Mouse (Mus musculus) right cerebral cortex, postnatal 25 days (tissue): ENCODE measurements around the gene Szrd1.
"Not testable (repeated sequence)": the region's sequence is repeated elsewhere in the genome, so short reads cannot be mapped to it uniquely, and the experiment has no call there.

Experiments used
- DNase-seq: peaks from one replicate; pipeline ENCODE4 v3.0.0; 2022

Szrd1 gene

GRCm38 (mm10) chr4:141147112-141148008 lies 7.8 kb upstream of the Szrd1 start, which contains the start of gene Fbxo42:
Gene Fbxo42 (plus strand): TSS chr4:141147913.
- peak; percentile 96 for DNase-seq

DNA sequence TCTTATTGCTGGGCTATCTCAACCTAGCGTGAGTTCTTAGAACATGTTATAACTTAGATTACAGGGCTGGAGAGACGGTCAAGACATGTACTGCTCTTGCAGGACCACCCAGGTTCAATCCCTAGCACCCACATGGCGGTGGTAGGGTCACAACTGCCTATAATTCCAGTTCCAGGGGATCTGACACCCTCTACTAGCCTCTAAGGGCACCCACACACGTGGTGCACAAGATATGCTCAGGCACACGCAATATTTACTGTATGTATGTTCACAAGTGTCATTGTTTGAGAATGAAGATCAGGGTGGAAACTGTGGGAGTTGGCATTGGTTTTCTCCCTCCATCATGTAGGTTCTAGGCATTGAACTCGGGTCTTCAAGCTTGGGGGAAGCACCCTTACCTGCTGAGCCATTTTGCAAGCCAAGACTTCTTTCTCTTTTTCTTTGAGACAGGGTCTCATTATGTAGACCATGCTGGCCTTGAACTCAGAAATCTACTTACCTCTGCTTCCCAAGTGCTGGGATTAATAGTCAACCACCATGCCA lies 7.0 kb upstream of the Szrd1 start:
- DNase-seq = no peak

- not testable (repeated sequence) for DNase-seq
These were observed 5.5 kb upstream of the Szrd1 start for GRCm38 (mm10) chr4:141145124-141145523.

DNA sequence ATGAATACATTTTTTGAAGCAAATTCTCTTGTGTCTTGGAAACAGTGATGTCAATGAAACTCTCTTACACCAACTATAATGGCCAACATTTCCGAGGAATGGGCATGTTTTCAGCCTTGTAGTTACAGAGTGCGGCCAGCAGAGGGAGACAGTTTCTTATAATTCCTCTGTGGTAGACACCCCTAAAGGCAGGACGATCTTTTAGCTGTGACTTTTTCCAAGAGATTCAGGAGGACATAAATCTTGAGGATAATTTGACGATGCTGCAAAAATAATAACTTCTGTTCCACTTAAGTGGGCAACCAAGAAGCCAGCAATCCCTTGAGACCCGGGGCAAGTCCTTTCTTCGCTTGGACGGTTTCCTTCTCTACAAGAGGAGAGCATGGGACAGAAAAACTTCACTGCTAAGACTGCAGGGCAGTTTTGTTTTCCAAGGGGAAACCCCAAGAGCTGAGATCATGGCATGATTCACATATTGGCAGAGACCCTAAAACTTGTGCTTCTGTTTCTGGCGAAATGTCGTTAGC lies 2.8 kb upstream of the Szrd1 start:
- peak; percentile 72 for DNase-seq

DNA sequence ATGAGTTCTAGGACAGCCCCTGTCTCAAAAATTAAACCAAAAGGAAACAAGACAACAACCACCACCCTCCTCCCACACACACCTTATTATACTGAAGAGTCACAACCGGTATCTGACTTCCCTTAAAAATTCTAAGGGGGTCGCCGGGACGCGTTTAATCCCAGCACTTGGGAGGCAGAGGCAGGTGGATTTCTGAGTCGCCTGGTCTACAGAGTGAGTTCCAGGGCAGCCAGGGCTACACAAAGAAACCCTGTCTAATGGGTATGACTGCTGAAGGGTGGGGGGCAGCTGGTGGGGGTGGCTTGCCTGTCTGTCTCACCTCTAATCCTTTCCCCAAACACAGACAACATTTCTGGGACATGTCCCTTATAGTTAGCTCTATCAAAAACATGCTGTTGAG lies 1.4 kb upstream of the Szrd1 start:
- no peak for DNase-seq

GRCm38 (mm10) chr4:141140354-141140753 lies 779 bp upstream of the Szrd1 start:
- not testable (repeated sequence) for DNase-seq

DNA sequence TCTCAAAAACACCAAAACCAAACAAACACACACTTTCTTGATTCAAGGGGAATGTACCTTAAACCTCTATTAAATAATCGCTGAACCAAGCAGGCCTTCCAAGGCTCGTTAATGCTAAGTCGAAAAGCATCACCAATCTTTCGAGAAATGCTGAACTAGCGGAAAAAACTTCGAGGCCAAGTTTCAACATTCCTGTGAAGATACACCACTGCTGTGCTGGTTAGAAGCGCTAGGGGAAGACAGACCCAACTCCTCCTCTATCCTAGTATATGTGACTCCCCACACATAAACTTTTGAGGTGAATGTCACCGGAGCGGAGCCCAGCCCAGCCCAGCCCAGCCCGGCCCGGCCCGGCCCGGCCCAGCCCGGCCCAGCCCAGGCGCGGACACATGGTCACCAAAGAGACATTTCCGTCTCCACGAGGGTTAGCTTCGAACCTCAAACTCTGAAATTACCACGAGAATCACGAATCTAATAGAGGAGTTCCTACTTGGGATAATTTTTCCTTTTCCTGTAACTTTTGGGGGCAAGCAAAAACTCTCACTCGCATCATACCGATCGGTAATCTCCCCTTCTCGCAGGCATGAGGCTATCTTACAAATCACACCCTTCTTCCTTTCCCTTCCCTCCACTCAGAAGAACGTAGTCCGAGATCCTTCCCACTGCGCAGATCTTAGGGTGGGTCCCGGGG lies 1.0 kb downstream of the Szrd1 start:
- DNase-seq = no peak

DNA sequence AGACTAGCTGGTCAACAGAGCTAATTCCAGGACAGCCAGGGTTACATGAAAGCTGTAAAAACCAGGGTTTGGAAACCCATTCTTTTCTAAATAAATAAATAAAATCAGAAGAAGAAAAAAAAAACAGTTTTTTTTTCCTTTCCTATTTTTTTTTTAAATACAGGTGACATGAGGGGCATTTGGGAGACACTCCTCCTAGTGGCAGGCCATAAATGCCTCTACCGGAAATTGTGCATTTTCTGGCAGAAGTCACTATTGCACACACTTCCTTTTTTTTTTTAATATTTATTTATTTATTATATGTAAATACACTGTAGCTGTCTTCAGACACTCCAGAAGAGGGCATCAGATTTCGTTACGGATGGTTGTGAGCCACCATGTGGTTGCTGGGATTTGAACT lies 1.8 kb downstream of the Szrd1 start:
- DNase-seq = not testable (repeated sequence)

DNA sequence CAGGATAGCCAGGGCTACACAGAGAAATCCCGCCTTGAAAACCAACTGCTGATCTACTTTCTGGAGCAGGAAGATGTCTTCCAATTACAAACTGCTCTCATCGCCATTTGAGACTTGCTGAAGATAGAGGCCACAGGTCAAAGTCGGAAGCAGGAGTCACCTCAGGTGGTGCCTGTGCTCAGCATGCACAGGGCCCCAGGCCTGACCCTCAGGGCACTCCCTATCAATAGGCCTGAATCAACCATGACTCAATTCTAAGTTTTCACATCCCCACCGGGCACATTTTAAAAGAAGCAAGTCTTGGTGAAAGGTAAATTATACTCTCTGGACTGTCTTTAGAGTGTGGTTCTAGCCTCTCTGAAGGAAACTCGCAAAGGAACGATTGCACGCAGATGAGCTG lies 3.4 kb downstream of the Szrd1 start:
- DNase-seq = no peak

- DNase-seq = no peak
These were observed 4.6 kb downstream of the Szrd1 start for GRCm38 (mm10) chr4:141134751-141135530.

DNA sequence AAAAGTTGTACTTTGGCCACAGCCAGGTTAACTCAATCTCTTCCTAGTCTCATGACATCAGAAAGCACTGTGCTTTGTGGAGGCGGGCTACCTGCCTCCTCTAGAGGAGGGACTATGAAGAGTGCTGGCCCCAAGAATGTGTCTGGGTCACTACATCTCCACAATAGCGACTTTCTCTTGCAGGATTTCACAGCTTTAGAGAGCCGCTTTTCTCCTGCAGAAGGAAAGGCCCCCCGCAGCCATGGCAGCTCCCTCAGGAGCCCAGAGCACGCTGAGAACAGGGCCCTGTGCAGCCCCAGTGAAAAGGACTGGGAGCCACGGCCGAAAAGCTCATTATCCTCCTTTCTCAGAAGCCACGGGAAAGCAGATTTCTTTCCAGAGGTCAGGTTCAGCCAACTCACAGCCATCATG lies 5.5 kb downstream of the Szrd1 start:
- no peak for DNase-seq

- no peak for DNase-seq
These were observed 6.3 kb downstream of the Szrd1 start for GRCm38 (mm10) chr4:141133227-141133626.

DNA sequence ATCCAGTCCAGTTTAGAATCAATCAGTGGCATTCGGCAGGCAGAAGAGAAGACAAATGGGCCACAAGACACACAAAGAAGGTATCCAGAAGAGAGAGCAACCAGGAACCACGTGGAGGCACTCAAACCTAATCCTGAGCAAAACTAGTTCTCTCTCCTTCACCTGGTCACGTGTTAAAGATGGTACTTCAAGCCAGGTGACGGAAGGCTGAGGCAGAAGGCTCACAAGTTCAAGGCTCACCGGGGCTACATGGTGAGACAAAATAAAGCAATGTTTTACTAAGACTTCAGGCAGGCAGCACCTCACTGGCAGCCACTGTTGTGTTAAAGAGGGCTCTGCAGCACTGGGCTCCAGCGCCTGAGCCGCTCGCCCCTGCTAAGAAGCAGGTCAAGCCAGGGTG lies 7.4 kb downstream of the Szrd1 start:
- DNase-seq = no peak

- no peak for DNase-seq
These were observed 8.0 kb downstream of the Szrd1 start for GRCm38 (mm10) chr4:141131531-141132061.

- no peak for DNase-seq
These were observed 8.8 kb downstream of the Szrd1 start for GRCm38 (mm10) chr4:141130704-141131342.

GRCm38 (mm10) chr4:141129190-141129710 lies 10.3 kb downstream of the Szrd1 start:
- no peak for DNase-seq

GRCm38 (mm10) chr4:141123065-141123464 lies 16.5 kb downstream of the Szrd1 start:
- no peak for DNase-seq

DNA sequence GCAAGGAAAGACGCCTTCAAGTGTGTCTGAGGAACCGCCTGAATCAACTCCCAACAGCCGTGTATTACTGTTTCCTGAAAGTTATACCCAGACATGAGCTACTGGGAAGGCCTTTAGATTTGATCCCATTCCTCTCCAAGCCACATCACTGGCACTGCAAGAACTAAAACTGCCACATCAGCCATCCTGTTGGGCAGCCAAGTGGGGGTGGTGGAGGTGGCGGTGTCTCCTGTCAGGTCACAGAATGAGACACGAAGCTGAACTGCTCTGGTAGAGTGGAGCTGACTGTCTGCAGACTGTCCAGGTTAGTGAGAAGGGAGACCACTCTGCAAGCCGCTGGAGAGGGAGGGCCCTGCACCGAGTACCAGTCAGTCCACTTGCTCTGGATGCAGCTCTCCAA lies 16.9 kb downstream of the Szrd1 start:
- DNase-seq = no peak

DNA sequence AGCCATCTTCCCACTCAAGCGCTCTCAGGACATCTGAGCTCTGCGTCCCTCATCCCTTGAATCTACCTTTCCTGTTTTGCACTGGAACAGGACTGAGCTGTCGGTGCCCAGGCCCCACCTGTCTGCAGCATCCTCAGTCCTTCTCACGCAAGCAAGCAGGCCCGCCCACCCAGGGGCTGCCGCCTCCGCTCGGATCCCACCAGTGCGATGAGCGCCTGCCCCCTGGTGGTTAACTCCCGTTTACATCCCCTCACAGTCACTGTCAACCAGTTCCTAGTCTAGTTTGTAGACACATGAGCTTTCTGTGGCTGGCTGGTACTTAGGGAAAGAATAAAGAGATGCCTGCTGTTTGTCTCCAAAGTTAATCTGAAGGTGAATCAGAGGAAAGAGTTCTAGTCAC lies 18.9 kb downstream of the Szrd1 start:
- peak; percentile 69 for DNase-seq

GRCm38 (mm10) chr4:141118691-141119090 lies 20.9 kb downstream of the Szrd1 start:
- no peak for DNase-seq

DNA sequence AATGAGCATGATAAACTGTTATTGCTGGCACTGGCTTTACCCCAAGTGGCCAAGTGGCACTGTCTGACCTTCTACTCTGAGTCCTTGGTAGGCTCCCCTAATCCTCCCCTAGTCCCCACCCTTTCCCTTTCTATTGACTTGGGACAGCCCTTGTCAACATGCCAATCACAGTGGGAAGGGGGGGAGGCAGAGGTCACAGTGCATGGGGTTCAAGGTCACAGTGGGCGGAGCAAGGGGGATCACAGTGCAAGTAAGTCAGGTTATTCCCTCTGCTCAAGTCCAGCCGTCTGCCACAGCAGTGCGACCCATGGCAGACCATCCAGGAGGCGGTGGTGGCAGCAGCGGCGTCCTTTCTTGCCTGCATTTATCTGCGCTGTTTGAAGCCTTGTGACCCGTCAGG lies 24.2 kb downstream of the Szrd1 start:
- DNase-seq = no peak

DNA sequence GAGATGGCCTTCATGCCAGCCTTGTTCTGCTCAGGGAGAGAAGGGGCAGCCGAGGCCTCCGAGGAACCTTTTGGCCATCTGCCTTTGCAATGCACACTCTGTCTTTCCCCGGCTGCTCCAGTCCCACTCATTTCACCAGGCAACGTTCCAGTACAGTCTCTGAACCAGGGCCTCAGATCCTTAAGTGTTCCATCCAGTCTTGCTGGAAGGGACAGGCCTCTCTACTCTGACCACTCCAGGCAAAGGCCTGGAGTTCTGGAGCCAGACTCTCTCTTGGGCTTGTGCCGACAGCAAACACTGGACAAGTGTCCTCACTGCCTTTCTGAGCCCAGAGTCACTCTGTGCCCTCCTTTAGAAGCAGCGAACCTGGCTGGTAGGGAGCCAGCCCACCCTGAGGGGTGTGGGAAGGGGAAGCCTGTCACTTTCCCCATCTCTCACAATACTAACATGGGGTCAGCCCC lies 25.0 kb downstream of the Szrd1 start:
- peak; percentile 29 for DNase-seq
